Mouse (Mus musculus) mouse embryonic stem cell (cell line): ENCODE data around the gene Gm3336.

Experiments
- in situ Hi-C, 2 experiments: fragments of 300-500 bp; cut with MboI; formaldehyde crosslinking; loops; 1 replicate in 1 of 2; 3 replicates in 1 of 2; pipeline ENCODE4 v1.14.3; 2019 to 2020; ENCODE audit warnings: low sequenced_read_pairs in 2 of 2, low pct_unique_long_range_greater_than_20kb in 1 of 2, mixed read lengths in 1 of 2; ENCODE audit not compliant: unreplicated experiment in 1 of 2

Gene Gm3336

GRCm38 (mm10) chr8:70709794-70710193 is 8.5 kb upstream of the Gm3336 start:
- in situ Hi-C loops: loop anchor here in 1 of 2 experiments (5.0 kb wide), 2 partner anchors 43 to 128 kb away; partner anchors contain the start of genes Arrdc2 and Rab3a

GRCm38 (mm10) chr8:70710296-70710695 is 8.0 kb upstream of the Gm3336 start:
- in situ Hi-C loops: loop anchor here in 1 of 2 experiments (5.0 kb wide), 2 partner anchors 42 to 127 kb away; partner anchors contain the start of genes Arrdc2 and Rab3a

- in situ Hi-C loops: loop anchor here in 1 of 2 experiments (5.0 kb wide), 2 partner anchors 41 to 126 kb away; partner anchors contain the start of genes Arrdc2 and Rab3a
These were observed 7.3 kb upstream of the Gm3336 start for GRCm38 (mm10) chr8:70711041-70711440.

GRCm38 (mm10) chr8:70713991-70714390 is 4.4 kb upstream of the Gm3336 start:
- in situ Hi-C loops: loop anchor here in 1 of 2 experiments (5.0 kb wide), 2 partner anchors 38 to 123 kb away; partner anchors contain the start of genes Arrdc2 and Rab3a

- in situ Hi-C loops: loop anchor here in 1 of 2 experiments (5.0 kb wide), 1 partner anchor 47 kb away; the partner anchor contains the start of gene Mpv17l2
These were observed 3.3 kb upstream of the Gm3336 start for GRCm38 (mm10) chr8:70715086-70715485.

- in situ Hi-C loops: loop anchor here in 1 of 2 experiments (5.0 kb wide), 1 partner anchor 46 kb away; the partner anchor contains the start of gene Mpv17l2
These were observed 1.6 kb upstream of the Gm3336 start for GRCm38 (mm10) chr8:70716521-70717400.

GRCm38 (mm10) chr8:70719796-70720270 is 1.5 kb downstream of the Gm3336 start:
- in situ Hi-C loops: loop anchor here in 1 of 2 experiments (5.0 kb wide), 1 partner anchor 42 kb away; the partner anchor contains the start of gene Mpv17l2

GRCm38 (mm10) chr8:70720739-70721138 is 2.4 kb downstream of the Gm3336 start:
- in situ Hi-C loops: no loop called here

GRCm38 (mm10) chr8:70721601-70722000 is 3.3 kb downstream of the Gm3336 start:
- in situ Hi-C loops: no loop called here

- in situ Hi-C loops: no loop called here
These were observed 5.3 kb downstream of the Gm3336 start, which contains the start of gene Pde4c for GRCm38 (mm10) chr8:70723486-70724210. TSS of gene Pde4c (plus strand) at chr8:70723720.

GRCm38 (mm10) chr8:70724216-70724615 is 5.9 kb downstream of the Gm3336 start:
- in situ Hi-C loops: no loop called here

GRCm38 (mm10) chr8:70725792-70726447 is 7.6 kb downstream of the Gm3336 start:
- in situ Hi-C loops: no loop called here

- in situ Hi-C loops: no loop called here
These were observed 8.4 kb downstream of the Gm3336 start for GRCm38 (mm10) chr8:70726721-70727120.

GRCm38 (mm10) chr8:70729808-70730475 is 11.6 kb downstream of the Gm3336 start:
- in situ Hi-C loops: no loop called here

GRCm38 (mm10) chr8:70730956-70731355 is 12.6 kb downstream of the Gm3336 start:
- in situ Hi-C loops: no loop called here

GRCm38 (mm10) chr8:70737705-70738104 is 19.4 kb downstream of the Gm3336 start:
- in situ Hi-C loops: no loop called here

- in situ Hi-C loops: no loop called here
These were observed 19.9 kb downstream of the Gm3336 start for GRCm38 (mm10) chr8:70738211-70738610.

GRCm38 (mm10) chr8:70741661-70742060 is 23.3 kb downstream of the Gm3336 start:
- in situ Hi-C loops: no loop called here
